Mouse (Mus musculus): ENCODE data around the gene Trim72. TPM values are rescaled to one million over a fixed set of nuclear protein-coding genes. Genes with fewer than 3 reads are reported as not detected.
"Not testable (repeated sequence)": the region's sequence is repeated elsewhere in the genome, so short reads cannot be mapped to it uniquely, and the experiment has no call there.

Trim72 gene
- total RNA-seq, 2 experiments from 2014 or later = 0.29 TPM; not detected in 1

DNA sequence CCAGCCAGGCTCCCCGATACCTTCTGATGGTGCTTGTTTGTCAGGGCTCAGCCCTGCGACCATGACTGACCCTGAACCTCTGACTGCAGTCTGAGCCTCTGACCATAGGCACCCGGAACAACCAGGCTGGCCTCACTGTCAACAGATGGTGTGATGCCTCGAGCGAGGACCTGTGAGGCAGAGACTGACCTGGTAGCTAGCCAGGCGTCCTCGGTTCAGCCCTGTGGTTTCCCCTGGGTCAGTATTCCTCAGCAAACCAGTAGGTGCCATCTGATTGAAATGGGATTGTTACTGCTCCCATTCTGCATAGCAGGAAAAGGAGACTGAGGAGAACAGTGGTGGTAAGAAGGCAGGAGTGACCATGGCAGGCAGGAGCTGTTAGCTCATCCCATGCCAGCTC is 2.4 kb downstream of the Trim72 start:
- no peak for DNase-seq (ENCODE audit: low spot score in 2 of 2)

DNA sequence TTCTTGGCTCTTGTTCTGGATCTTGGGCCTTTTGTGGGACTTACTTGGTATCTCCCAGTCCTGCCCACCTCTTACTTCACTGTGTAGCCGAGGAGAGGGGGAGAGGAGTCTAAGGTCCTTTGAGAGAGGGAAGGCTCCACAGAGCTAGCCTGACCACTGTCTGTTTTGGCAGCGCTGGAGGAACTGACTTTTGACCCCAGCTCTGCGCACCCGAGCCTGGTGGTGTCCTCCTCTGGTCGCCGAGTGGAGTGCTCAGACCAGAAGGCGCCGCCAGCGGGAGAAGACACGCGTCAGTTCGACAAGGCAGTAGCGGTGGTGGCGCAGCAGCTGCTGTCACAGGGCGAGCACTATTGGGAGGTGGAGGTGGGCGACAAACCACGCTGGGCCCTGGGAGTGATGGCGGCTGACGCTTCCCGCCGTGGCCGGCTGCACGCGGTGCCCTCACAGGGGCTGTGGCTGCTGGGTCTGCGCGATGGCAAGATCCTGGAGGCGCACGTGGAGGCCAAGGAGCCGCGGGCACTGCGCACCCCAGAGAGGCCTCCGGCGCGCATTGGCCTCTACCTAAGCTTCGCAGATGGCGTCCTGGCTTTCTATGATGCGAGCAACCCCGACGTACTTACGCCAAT is 6.1 kb downstream of the Trim72 start:
- no peak for DNase-seq (ENCODE audit: low spot score in 2 of 2)

DNA sequence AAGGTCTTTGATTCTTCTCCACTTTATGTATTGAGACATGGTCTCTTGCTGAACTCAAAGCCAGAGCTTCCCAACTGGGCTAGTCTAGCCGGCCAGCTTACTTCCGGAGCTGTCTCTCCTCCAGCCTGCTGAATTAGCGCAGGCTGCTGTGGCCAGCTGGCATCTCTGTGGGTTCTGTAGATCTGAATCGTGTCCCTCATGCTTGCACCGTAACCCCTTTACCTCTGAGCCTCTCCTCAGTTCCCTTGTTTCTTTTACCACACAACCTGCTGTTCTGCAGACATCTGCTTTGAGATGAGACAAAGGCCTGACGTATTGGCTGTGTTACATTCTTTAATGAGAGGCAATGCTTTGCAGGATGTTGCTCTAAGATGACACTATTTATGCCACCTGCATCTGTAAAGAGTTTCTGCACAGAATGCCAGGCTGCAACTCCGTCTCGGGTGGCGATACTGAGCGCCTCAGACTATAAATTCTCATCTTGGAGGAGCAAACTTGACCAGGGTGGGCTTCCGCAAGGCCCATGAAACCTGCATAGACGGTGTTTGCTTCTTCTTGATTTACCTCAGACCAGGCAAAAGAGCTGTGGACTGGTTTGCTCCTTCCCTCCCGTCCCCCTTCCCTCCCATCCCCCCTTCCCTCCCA is 8.5 kb downstream of the Trim72 start:
- DNase-seq (ENCODE audit: low spot score in 2 of 2) = no peak

DNA sequence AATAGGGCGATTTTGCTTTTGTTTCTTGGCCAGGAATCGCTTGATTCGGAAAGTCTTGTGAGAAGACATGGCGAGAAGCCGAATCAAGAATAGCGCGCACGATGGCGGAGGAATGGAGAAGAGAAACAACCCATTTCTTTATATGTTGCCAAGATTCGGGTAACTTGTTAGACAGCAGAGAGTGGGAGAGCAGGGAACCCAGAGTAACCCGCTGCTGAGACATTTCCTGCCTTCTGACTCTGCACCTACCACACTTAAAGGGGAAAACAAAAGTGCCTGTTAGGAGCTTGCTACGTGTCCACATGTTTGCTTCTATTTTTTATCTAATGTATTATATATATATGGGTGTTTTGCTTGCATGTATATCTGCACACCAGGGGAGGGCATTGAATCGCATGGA is 9.4 kb downstream of the Trim72 start:
- DNase-seq (ENCODE audit: low spot score in 2 of 2) = no peak

DNA sequence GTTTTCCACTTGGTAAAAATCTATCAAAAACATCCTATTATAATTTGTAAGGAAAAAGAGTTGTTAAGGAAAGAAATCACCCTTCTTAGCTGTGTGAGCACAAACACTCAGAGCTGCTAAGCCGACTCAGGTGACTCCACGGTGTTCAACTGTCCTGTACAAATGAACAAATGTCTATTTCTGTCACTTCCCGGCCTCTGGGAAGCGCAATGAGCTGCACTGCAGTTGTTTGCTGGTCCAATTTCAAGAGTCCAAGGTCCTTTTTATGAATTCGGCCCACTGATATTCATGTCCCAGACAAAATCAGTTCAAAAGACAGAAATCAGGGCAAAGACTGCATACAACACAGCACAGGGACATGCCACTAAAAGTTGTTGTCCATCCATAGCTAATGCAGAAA is 12.4 kb downstream of the Trim72 start:
- not testable (repeated sequence) for DNase-seq (ENCODE audit: low spot score in 2 of 2)

DNA sequence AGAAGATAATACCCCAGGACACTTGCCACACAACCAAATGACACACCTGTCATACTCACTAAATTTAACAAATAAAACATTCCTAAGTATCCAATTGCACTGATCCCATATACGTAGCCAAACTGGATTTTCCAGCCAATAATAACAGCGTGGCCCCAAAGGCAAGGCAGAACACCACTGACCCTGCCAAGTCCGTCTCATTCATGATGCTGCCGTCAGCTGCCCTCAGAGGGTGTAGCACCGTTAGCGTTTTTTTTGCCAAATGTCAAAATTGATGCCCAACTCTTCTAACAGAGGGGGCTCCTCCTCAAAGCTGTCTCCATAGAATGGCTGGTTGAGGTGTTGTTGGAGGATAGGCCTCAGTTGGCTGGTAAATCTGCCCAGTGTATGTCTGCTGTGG is 12.9 kb downstream of the Trim72 start:
- no peak for DNase-seq (ENCODE audit: low spot score in 2 of 2)

DNA sequence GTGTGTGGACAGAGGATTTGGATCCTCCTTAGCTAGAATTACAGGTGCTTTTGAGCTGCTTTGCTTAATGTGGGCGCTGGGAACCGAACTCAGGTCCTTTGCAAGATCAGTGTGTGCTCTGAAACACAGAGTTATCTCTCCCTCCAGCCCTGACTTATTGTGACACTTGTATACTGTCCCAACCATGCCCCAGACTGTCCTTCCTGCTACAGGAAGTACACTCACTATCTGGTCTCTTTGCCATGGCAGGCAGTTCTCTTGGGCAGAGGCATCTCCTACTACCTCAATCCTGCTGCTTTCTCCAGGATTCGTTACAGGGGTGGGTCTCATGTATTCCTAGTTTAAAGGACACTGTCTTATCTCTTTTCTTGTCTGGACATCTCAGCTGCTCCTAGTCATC is 14.5 kb downstream of the Trim72 start:
- DNase-seq (ENCODE audit: low spot score in 2 of 2) = no peak

DNA sequence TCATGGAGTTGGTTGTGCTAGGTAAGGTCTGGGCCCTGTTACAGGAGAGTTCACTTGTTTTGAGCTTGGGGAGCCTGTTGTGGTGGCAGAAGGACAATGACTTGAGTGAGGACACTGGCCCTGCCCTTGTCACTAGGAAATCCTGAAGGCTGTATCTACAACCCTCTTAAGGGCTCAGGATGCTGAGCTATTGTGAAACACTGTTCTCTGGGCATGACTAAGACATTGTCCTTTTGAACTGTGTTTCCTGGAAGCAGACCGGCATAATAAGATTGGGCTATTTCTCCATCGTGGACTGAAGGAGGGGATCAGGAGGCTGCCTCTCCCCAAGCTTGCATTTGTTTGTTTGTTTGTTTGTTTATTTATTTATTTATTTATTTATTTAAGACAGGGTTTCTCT is 15.4 kb downstream of the Trim72 start:
- no peak for DNase-seq (ENCODE audit: low spot score in 2 of 2)

DNA sequence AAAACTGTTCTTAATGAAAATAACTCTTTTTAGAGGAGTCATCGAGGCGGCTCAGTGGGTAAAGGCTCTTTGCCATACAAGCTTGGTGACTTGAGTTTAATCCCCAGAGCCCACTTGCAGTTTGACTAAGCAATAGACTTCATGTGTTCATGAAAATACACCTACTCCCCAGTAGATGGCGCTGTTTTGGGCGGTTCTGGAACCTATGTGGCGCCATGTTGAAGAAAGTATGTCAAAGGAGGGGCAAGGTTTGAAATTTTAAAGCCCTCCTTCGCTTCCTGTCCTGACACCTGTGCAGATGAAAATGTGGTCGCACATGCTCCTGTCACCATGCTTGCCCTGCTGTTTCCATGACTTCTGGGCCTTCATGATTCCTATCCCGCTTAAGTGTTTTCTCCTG is 19.2 kb downstream of the Trim72 start:
- no peak for DNase-seq (ENCODE audit: low spot score in 2 of 2)

DNA sequence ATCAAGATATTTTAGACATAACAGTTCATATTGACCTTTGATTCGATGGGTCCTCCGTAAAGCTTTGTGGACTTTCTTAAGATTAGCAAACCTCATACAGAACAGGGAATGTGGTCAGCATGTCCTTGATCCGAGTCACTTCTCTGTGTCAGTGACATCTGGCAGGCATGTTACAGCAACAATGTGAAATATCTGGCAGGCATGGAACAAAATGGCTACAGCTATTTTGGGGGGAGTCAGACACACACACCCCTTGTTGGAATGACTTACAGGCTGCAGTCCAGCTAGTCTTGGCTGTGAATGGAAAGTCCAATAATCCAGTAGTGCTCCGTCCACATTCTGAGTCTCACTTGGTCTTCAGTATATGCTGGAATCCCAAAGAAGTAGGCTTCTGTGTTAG is 19.8 kb downstream of the Trim72 start:
- DNase-seq (ENCODE audit: low spot score in 2 of 2) = no peak

DNA sequence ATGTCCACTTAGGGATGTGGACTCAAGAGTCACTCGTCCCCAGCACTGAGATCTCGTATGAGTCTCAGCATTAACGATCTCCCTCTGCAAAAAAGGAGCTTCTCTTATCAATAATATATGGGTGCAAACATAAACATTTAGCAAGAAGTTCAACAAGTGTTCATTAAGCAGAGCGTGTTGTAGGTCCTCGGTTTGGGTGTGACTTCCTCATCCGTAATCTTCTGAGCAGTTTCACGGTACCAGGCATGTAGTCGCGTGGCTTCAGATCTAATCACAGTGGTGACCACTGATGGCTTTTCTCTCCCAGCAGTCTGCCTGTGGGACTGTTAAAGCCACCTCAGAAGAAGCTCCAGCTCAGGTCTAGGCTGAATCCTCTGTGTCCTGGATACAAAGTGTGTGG is 20.6 kb downstream of the Trim72 start:
- DNase-seq (ENCODE audit: low spot score in 2 of 2) = no peak

DNA sequence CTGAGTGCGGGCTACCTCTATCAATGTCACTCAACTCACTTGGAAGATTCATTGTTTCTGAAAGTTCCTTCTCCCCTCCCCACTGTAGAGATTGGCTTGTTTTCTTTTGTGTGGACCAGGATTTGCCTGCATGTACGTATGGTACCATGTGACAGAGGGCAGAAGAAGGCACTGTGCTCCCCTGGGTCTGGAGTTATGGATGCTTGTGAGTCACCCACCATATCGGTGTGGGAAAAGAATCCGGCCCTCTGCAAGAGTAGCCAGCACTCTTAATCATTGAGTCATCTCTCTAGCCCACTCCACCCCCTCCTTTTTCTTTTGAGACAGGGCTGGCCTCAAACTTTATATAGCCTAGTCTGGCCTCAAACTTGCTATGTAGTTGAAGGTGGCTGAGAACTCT is 21.2 kb downstream of the Trim72 start:
- DNase-seq (ENCODE audit: low spot score in 2 of 2) = no peak

DNA sequence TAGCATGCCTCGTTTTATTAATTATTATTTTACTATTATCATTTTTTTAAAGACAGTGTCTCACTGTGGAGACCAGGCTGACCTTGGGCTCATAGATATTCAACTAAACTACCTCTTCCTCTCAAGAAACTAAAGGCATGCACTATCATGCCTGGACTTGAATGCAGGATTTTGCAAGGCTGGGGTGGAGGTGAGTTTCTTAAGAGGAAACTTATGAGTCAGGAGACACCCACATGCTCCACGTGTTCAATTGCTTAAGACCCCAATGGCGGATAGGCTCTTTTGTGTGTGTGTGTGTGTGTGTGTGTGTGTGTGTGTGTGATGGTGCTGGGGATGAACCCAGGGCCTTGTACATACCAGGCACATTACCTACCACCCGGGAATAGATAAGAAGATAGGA is 21.6 kb downstream of the Trim72 start:
- no peak for DNase-seq (ENCODE audit: low spot score in 2 of 2)

DNA sequence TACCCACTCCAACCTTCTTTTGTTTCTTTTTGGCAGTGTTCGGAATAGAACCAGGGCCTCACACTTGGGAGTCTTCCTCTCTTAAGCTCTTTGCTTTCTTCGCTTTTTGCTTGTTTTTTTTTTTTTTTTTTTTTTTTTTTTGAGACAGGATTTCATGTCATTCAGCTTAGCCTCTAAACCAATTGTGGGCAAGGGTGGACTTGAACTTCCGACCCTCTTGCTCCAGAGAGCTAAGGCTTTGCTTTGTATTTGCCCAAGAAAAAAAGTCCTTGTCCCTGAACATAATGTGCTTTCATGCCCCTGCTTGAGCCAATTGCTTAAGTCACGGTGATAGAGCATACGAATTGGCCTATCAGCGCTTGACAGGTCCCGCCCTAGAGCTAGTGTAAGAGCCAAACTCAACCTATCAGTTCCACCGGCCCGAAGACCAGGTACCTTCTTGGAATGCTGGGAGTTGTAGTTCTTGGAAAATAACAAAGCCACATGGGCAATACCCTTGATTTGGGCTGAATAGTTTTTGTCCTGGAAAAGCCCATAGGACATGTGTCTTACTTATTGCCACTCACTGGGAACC is 27.7 kb downstream of the Trim72 start:
- DNase-seq (ENCODE audit: low spot score in 2 of 2) = no peak

DNA sequence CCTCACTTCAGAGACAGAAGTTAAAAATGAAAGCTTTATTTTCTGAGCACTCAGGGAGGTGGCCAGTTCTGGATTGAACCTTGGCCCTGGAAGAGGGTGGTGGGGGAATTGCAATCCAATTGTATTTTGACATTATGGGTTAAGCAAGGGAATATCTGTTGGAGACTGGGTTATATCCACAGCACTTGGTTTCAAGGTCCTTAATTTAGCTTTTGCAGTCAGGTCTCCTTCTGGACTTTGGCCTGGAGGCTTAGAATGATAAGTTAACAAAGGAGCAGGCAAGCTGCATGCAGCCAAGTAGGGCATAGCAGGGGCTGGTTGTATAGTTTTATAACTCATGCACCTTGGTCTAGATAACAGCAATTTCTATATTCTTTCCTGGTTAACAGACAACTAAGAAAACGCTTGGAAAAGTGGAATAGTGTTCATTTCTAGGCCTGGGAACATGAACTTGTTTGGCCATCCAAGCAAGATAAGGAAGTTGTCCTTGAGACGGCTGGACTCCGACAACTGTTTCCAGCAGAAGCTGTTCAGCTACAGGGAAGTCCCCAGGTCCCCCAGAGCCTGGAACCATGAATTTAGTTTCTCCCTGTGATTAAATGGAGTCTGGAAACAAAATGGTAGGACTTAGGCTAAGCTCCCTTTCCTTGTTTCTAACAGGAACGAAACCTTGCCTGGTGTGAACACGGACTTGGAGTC is 28.7 kb downstream of the Trim72 start:
- no peak for DNase-seq (ENCODE audit: low spot score in 2 of 2)

DNA sequence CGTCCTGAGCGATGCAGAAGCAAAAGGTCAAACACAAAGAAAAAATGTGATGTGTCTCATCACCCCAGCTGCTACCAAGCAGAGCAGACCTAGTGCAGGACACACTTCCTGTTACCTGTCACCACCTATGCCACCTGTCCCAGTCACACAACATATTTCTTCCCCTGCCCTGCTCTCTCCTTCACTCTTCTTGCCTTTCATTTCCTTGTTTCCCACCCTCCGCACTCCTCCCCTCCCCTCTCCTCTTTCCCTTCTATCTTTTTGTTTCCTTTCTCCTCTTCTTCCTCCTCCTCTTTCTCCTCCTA is 29.2 kb downstream of the Trim72 start:
- no peak for DNase-seq (ENCODE audit: low spot score in 2 of 2)

DNA sequence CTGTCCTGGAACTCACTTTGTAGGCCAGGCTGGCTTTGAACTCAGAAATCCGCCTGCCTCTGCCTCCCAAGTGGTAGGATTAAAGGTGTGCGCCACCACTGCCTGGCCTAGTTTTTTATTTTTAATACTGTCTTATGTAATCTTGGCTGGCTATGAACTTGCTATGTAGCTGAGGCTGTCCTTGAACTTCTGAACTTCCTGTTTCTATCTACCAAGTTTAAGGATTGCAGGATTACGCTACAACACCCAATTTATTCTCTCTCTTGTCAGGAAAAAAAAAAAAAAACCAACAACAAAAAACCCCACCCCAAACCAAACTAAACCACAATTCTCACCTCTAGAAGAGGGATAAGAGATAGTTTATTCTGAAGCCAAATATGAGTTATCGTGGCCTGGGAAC is 29.9 kb downstream of the Trim72 start:
- no peak for DNase-seq (ENCODE audit: low spot score in 2 of 2)

DNA sequence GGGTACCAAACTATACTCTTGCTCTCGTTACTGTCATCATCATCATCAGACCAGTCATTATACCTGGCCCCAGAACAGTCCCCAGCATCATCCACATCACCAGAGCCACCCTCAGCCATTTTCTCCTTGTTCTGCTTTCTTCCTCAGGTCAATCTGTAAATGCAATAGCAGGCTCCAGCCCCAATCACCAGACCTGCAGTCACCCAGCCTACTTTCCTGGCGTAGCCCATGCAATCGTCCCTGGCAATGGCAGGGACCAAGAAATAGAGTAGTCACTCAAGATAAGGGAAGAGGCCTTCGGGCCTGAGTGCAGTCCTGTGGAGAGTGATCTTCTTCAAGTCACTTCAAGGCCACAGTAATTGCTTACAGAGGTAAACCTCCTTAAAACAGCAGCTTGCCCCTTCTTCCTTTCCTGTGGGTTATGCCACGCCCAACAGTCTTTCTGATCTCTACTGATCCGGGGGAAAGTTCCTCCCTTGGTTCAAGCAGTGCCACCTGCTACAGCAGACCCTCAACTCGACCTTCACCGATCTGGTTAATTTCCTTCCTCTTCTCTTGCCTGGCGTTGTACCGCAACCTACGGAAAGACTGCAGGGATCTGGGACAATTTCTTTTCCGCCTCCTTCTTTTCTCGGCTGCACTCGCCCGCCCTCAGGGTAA is 38.5 kb downstream of the Trim72 start:
- not testable (repeated sequence) for DNase-seq (ENCODE audit: low spot score in 2 of 2)

DNA sequence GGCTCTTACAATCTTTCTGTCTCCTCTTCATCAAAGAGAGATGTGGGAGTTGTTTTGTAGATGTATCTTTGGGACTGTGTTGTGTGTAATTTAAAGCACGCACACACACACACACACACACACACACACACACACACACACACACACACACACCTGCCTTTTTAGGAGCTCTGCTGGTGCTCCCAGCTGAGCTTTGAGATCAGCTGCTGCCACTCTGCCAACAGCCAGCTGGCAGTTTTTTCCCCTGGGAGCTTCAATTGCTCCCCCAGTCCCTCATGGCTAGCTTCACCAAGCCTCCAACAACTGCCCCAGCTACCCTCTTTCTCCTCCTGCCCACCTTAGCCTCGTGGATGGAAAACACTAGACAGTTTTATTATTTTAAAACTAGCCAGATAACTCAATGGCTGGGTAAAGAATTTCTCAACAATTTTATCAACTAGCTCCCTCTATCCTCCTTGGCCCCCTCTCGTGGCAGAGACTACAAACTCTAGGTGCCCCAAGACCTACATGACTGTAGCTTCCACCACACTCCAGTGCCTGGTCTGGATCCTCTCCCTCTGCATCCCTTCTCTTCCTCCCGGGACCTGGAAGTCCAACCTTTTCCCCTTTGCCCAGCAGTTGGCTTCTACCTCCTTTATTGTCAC is 40.5 kb downstream of the Trim72 start:
- DNase-seq (ENCODE audit: low spot score in 2 of 2) = no peak

DNA sequence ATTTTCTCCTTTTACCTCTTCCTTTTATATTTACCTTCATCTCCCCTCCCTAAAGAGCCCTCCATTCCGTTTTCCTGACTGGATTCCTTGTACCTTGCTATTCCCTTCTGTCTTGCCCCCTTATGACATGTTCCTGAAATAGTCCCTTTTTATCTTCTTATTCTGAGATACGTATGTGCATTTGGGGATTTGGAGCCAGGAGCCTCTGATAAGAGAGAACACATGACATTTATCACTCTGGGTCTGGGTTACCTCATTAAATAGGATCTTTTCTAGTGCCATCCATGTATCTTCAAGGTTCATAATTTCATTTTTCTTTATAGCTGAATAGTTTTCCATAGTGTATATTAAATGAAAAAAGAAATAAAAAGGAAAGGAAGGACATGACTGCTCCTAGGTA is 41.9 kb downstream of the Trim72 start:
- no peak for DNase-seq (ENCODE audit: low spot score in 2 of 2)

DNA sequence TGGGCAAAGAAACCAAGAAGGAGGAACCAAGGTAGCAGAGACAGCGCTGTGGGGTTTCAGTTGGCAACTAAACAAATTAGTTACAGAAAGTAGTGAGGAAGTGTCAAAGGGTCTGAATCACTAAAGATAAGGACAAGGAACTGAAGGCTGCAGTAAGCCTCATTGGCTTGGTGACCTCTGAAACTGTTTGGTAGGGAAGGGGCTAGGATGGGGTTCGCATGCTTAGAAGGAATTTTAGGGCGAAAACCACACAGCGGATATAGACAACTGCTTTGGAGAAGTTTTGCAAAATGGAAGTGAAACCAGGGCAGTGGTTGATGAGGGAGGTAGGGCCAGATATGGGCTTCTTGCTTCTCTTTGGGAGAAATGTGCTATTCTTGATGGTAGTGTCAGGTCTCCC is 45.1 kb downstream of the Trim72 start:
- no peak for DNase-seq (ENCODE audit: low spot score in 2 of 2)

DNA sequence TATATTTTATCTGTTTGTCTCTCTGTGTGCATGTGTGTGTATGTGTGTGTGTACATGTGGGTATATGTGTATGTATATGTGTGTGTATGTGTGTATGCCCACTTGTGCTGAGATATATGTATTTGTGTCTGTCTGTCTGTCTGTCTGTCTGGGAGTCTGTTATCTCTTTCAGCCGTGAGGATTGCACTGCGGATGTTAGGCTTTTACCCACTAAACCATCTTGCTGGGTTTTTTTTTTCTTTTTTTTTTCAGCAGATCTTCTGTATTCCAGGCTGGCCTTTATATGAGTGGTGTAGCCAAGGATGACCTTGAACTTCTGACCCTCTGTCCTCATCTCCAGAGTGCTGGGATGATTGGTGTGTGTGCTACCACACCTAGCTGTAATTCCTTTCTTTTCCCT is 45.5 kb downstream of the Trim72 start:
- DNase-seq (ENCODE audit: low spot score in 2 of 2) = no peak
